Mouse (Mus musculus) intestine, embryonic 14.5 days (tissue): ENCODE results near the gene Scn8a. TPM values are rescaled to one million over a fixed set of nuclear protein-coding genes. Genes with fewer than 3 reads are reported as not detected.

Source experiments
- ATAC-seq: fragments of 200-750 bp; cut with Nextera tagmentation; replicated peaks from 2 replicates; pipeline ENCODE4 v1.8.0; 2017; ENCODE audit warnings: low read depth, moderate number of reproducible peaks, moderate TSS enrichment, moderate library complexity; ENCODE audit not compliant: low FRiP score, low TSS enrichment
- DNase-seq: peaks from one replicate; pipeline ENCODE4 v3.0.0-alpha.2; 2018; ENCODE audit warnings: low spot score
- H3K27ac ChIP-seq: fragments of 300-500 bp; sonication (generic); 2 replicates; pipeline ENCODE4 v1.5.1; 2014; ENCODE audit warnings: low read depth, mild to moderate bottlenecking, control low read depth
- H3K27me3 ChIP-seq: fragments of 300-500 bp; sonication (generic); replicated peaks from 2 replicates; pipeline ENCODE4 v1.6.1; 2014; ENCODE audit warnings: low read length, control low read depth; ENCODE audit not compliant: control insufficient read depth, insufficient read depth
- H3K36me3 ChIP-seq: fragments of 300-500 bp; sonication (generic); 2 replicates; pipeline ENCODE4 v1.6.1; 2014; ENCODE audit warnings: low read length, control low read depth; ENCODE audit not compliant: control insufficient read depth, insufficient read depth
- H3K4me1 ChIP-seq: fragments of 300-500 bp; sonication (generic); replicated peaks from 2 replicates; pipeline ENCODE4 v1.6.1; 2014; ENCODE audit warnings: low read length, control low read depth, mixed read lengths; ENCODE audit not compliant: control insufficient read depth, insufficient read depth
- H3K4me2 ChIP-seq: fragments of 300-500 bp; sonication (generic); 2 replicates; pipeline ENCODE4 v1.6.1; 2014; ENCODE audit warnings: low read length
- H3K4me3 ChIP-seq: fragments of 300-500 bp; sonication (generic); 2 replicates; pipeline ENCODE4 v1.5.1; 2014; ENCODE audit warnings: low read depth, low read length, control low read depth, mixed read lengths
- H3K9ac ChIP-seq: fragments of 300-500 bp; sonication (generic); 2 replicates; pipeline ENCODE4 v1.6.1; 2014; ENCODE audit warnings: mild to moderate bottlenecking, low read length
- H3K9me3 ChIP-seq: fragments of 300-500 bp; sonication (generic); 2 replicates; pipeline ENCODE4 v1.6.1; 2016; ENCODE audit warnings: low read length, control low read depth; ENCODE audit not compliant: control insufficient read depth
- WGBS: fragments of 180-500 bp; shearing (Covaris S2); extraction: QIAGEN DNeasy Blood & Tissue Kit; methylation state at CpG from one replicate; pipeline ENCODE4 v1.1.7; 2014; 5-methylcytosine and 5-hydroxymethylcytosine counted together
- polyA plus RNA-seq: library from polyadenylated mRNA; unstranded; fragments of >200 nt; fragmentation: Nextera tagmentation; extraction: Ambion mirVana; gene quantifications from 2 replicates; pipeline ENCODE4 v1.2.1, GENCODE M21; 2014

The Scn8a gene
- polyA plus RNA-seq, 1 experiment from 2014 or later = 4.0 TPM

GRCm38 (mm10) chr15:100918046-100918445 is 48.4 kb downstream of the Scn8a start:
- 35% methylated on average over 4 of the region's 4 CpGs for WGBS
- Histone ChIP-seq H3K27me3 (no peaks in the 10 kb centered on the region), H3K4me3 (no peak overlapping the region), H3K36me3 (no peaks in the 10 kb centered on the region), H3K4me1 (peaks cover 6% of the 10 kb centered on the region), H3K9ac (no peak overlapping the region), H3K9me3 (no peaks in the 10 kb centered on the region), H3K4me2 (no peak overlapping the region), H3K27ac (no peak overlapping the region)
- DNase-seq (no peak), ATAC-seq (no peak)

GRCm38 (mm10) chr15:100922210-100922609 is 52.6 kb downstream of the Scn8a start:
- ATAC-seq = no peak
- no peak overlapping the region for H3K4me2 ChIP-seq
- no peak overlapping the region for H3K9ac ChIP-seq
- no peaks in the 10 kb centered on the region for H3K27me3 ChIP-seq
- H3K36me3 ChIP-seq = no peaks in the 10 kb centered on the region
- H3K9me3 ChIP-seq = no peaks in the 10 kb centered on the region
- H3K27ac ChIP-seq = no peak overlapping the region
- H3K4me3 ChIP-seq = no peak overlapping the region
- 94% methylated on average over 11 of the region's 11 CpGs for WGBS
- H3K4me1 ChIP-seq = peaks cover 9% of the 10 kb centered on the region; the same call in 1 of the 2 replicates
- no peak for DNase-seq

- WGBS = 17% methylated on average over 19 of the region's 19 CpGs
- H3K4me3 ChIP-seq = no peak overlapping the region
- peak; percentile 70 for DNase-seq
Measured at GRCm38 (mm10) chr15:100923476-100923875, 53.8 kb downstream of the Scn8a start.

GRCm38 (mm10) chr15:100924941-100925340 is 55.3 kb downstream of the Scn8a start:
- Histone ChIP-seq H3K27me3 (no peaks in the 10 kb centered on the region), H3K9ac (no peak overlapping the region), H3K36me3 (no peaks in the 10 kb centered on the region), H3K27ac (no peak overlapping the region), H3K9me3 (no peaks in the 10 kb centered on the region), H3K4me3 (no peak overlapping the region), H3K4me2 (no peak overlapping the region), H3K4me1 (peaks cover 9% of the 10 kb centered on the region; the same call in 1 of the 2 replicates)
- WGBS = 80% methylated on average over 10 of the region's 10 CpGs
- DNase-seq (no peak), ATAC-seq (no peak)

More at GRCm38 (mm10) chr15:100923476-100923875, 53.8 kb downstream of the Scn8a start:
- Histone ChIP-seq H3K9me3 (no peaks in the 10 kb centered on the region), H3K27me3 (no peaks in the 10 kb centered on the region), H3K36me3 (no peaks in the 10 kb centered on the region), H3K4me1 (peaks cover 9% of the 10 kb centered on the region; the same call in 1 of the 2 replicates), H3K9ac (no peak overlapping the region), H3K27ac (no peak overlapping the region), H3K4me2 (peak overlapping the region; percentile 20)
- ATAC-seq = peak; percentile 55; the same call in 1 of the 2 replicates

GRCm38 (mm10) chr15:100930477-100930876 is 60.8 kb downstream of the Scn8a start:
- DNase-seq = no peak
- H3K36me3 ChIP-seq = no peaks in the 10 kb centered on the region
- no peak overlapping the region for H3K9ac ChIP-seq
- H3K9me3 ChIP-seq = no peaks in the 10 kb centered on the region
- WGBS = 12% methylated on average over 3 of the region's 3 CpGs
- ATAC-seq = no peak
- H3K4me2 ChIP-seq = no peak overlapping the region
- no peak overlapping the region for H3K27ac ChIP-seq
- 0 out of 2 replicates have a peak, but pooled peaks cover 2% of the 10 kb centered on the region for H3K4me1 ChIP-seq
- no peaks in the 10 kb centered on the region for H3K27me3 ChIP-seq
- H3K4me3 ChIP-seq = no peak overlapping the region

GRCm38 (mm10) chr15:100936176-100936575 is 66.5 kb downstream of the Scn8a start:
- ATAC-seq = no peak
- Histone ChIP-seq H3K9ac (no peak overlapping the region; the same call in 1 of the 2 replicates), H3K4me1 (0 out of 2 replicates have a peak, but pooled peaks cover 7% of the 10 kb centered on the region), H3K4me2 (peak overlapping the region; percentile 12), H3K9me3 (no peaks in the 10 kb centered on the region), H3K36me3 (no peaks in the 10 kb centered on the region), H3K27ac (no peak overlapping the region), H3K27me3 (no peaks in the 10 kb centered on the region), H3K4me3 (no peak overlapping the region)
- 41% methylated on average over 24 of the region's 24 CpGs for WGBS
- peak; percentile 62 for DNase-seq

GRCm38 (mm10) chr15:100948383-100948782 is 78.7 kb downstream of the Scn8a start:
- WGBS = 82% methylated on average over 13 of the region's 13 CpGs
- Histone ChIP-seq H3K36me3 (no peaks in the 10 kb centered on the region), H3K27me3 (no peaks in the 10 kb centered on the region), H3K9me3 (peaks cover 5% of the 10 kb centered on the region), H3K4me3 (no peak overlapping the region), H3K4me1 (no peaks in the 10 kb centered on the region), H3K9ac (no peak overlapping the region), H3K4me2 (no peak overlapping the region), H3K27ac (no peak overlapping the region)
- DNase-seq (no peak), ATAC-seq (no peak)

GRCm38 (mm10) chr15:100949169-100949568 is 79.5 kb downstream of the Scn8a start:
- Histone ChIP-seq H3K27me3 (no peaks in the 10 kb centered on the region), H3K9ac (no peak overlapping the region), H3K27ac (no peak overlapping the region), H3K4me1 (no peaks in the 10 kb centered on the region), H3K36me3 (no peaks in the 10 kb centered on the region), H3K4me2 (no peak overlapping the region), H3K4me3 (no peak overlapping the region), H3K9me3 (peaks cover 5% of the 10 kb centered on the region)
- ATAC-seq = no peak
- WGBS = 83% methylated on average over 4 of the region's 4 CpGs
- DNase-seq = no peak

- peaks cover 5% of the 10 kb centered on the region for H3K9me3 ChIP-seq
- no peaks in the 10 kb centered on the region for H3K36me3 ChIP-seq
- no peak overlapping the region for H3K4me2 ChIP-seq
- H3K27me3 ChIP-seq = no peaks in the 10 kb centered on the region
- WGBS = 65% methylated on average over 10 of the region's 10 CpGs
- no peak for ATAC-seq
- no peak overlapping the region for H3K9ac ChIP-seq
- no peak for DNase-seq
- H3K27ac ChIP-seq = no peak overlapping the region
- H3K4me1 ChIP-seq = no peaks in the 10 kb centered on the region
- H3K4me3 ChIP-seq = no peak overlapping the region
Measured at GRCm38 (mm10) chr15:100951491-100951890, 81.8 kb downstream of the Scn8a start.
